Mouse (Mus musculus): ENCODE measurements around the gene Diexf. TPM values are rescaled to one million over a fixed set of nuclear protein-coding genes. Genes with fewer than 3 reads are reported as not detected.

Gene Diexf
- polyA plus RNA-seq, 2 experiments, result 2.7 to 8.5 TPM

- no peak for ATAC-seq (ENCODE audit: insufficient read depth)
- no peak for TF ChIP-seq EP300 (IDR thresholded peaks at IDR 0.05; ENCODE audit: low read depth)
- TF ChIP-seq CTCF (IDR thresholded peaks at IDR 0.05; ENCODE audit: low read depth), result no peak
Measured at GRCm38 (mm10) chr1:193132385-193132784, 2.3 kb upstream of the Diexf start.

GRCm38 (mm10) chr1:193131311-193131948, 1.4 kb upstream of the Diexf start:
- ATAC-seq (ENCODE audit: insufficient read depth), result no peak
- Histone ChIP-seq H3K9me3 (ENCODE audit: control insufficient read depth, low read length) (no peaks in the 10 kb centered on the region), H3K4me3 (ENCODE audit: insufficient read depth in 1 of 2, low read depth in 2 of 2, low read length in 2 of 2) (no peak overlapping the region), H3K4me1 (replicated peaks; ENCODE audit: control insufficient read depth in 2 of 2, insufficient read depth in 2 of 2, low read length in 1 of 2) (peaks cover 9 to 11% of the 10 kb centered on the region in 2 experiments; a peak in 3 of 4 replicates), H3K27me3 (ENCODE audit: control insufficient read depth, insufficient read depth, low read length) (no peaks in the 10 kb centered on the region), H3K36me3 (replicated peaks; ENCODE audit: control insufficient read depth, insufficient read depth, low read depth) (peaks cover 1% of the 10 kb centered on the region; the same call in 1 of the 2 replicates), H3K4me2 (ENCODE audit: low read depth) (no peak overlapping the region), H3K27ac (no peak overlapping the region), H3K9ac (replicated peaks) (no peak overlapping the region)
- TF ChIP-seq EP300 (IDR thresholded peaks at IDR 0.05; ENCODE audit: low read depth), result no peak
- no peak for TF ChIP-seq CTCF (IDR thresholded peaks at IDR 0.05; ENCODE audit: low read depth)
- 58% methylated on average over 6 of the region's 6 CpGs for WGBS (ENCODE audit: insufficient replicate concordance)
- no peak for DNase-seq (ENCODE audit: low read depth in 3 of 3, low spot score in 3 of 3)

More at GRCm38 (mm10) chr1:193132385-193132784, 2.3 kb upstream of the Diexf start:
- no peaks in the 10 kb centered on the region for H3K27me3 ChIP-seq (ENCODE audit: control insufficient read depth, insufficient read depth, low read length)
- H3K4me1 ChIP-seq (replicated peaks; ENCODE audit: control insufficient read depth in 2 of 2, insufficient read depth in 2 of 2, low read length in 1 of 2), result peaks cover 9 to 11% of the 10 kb centered on the region in 2 experiments; a peak in 3 of 4 replicates
- no peak overlapping the region for H3K9ac ChIP-seq (replicated peaks)
- no peak overlapping the region for H3K4me3 ChIP-seq (ENCODE audit: insufficient read depth in 1 of 2, low read depth in 2 of 2, low read length in 2 of 2)
- no peak overlapping the region for H3K27ac ChIP-seq
- no peaks in the 10 kb centered on the region for H3K36me3 ChIP-seq (replicated peaks; ENCODE audit: control insufficient read depth, insufficient read depth, low read depth)
- no peaks in the 10 kb centered on the region for H3K9me3 ChIP-seq (ENCODE audit: control insufficient read depth, low read length)
- no peak overlapping the region for H3K4me2 ChIP-seq (ENCODE audit: low read depth)
- no peak for DNase-seq (ENCODE audit: low read depth in 3 of 3, low spot score in 3 of 3)

- Histone ChIP-seq H3K4me3 (ENCODE audit: insufficient read depth in 1 of 2, low read depth in 2 of 2, low read length in 2 of 2) (no peak overlapping the region; a peak in 2 of 4 replicates), H3K27me3 (ENCODE audit: control insufficient read depth, insufficient read depth, low read length) (no peaks in the 10 kb centered on the region), H3K27ac (no peak overlapping the region), H3K36me3 (replicated peaks; ENCODE audit: control insufficient read depth, insufficient read depth, low read depth) (peaks cover 4% of the 10 kb centered on the region; the same call in 1 of the 2 replicates), H3K4me2 (ENCODE audit: low read depth) (peak overlapping the region; percentile 82), H3K9me3 (ENCODE audit: control insufficient read depth, low read length) (no peaks in the 10 kb centered on the region), H3K4me1 (replicated peaks; ENCODE audit: control insufficient read depth in 2 of 2, insufficient read depth in 2 of 2, low read length in 1 of 2) (peaks cover 9 to 11% of the 10 kb centered on the region in 2 experiments; a peak in 3 of 4 replicates), H3K9ac (replicated peaks) (no peak overlapping the region; the same call in 1 of the 2 replicates)
- no peak for ATAC-seq (ENCODE audit: insufficient read depth)
- no peak for DNase-seq (ENCODE audit: low read depth in 3 of 3, low spot score in 3 of 3)
- no peak for TF ChIP-seq EP300 (IDR thresholded peaks at IDR 0.05; ENCODE audit: low read depth)
- TF ChIP-seq CTCF (IDR thresholded peaks at IDR 0.05; ENCODE audit: low read depth), result no peak
- 71% methylated on average over 8 of the region's 8 CpGs for WGBS (ENCODE audit: insufficient replicate concordance)
Measured at GRCm38 (mm10) chr1:193130839-193131238, 767 bp upstream of the Diexf start.

GRCm38 (mm10) chr1:193130456-193130825, 369 bp upstream of the Diexf start:
- H3K27me3 ChIP-seq (ENCODE audit: control insufficient read depth, insufficient read depth, low read length), result no peaks in the 10 kb centered on the region
- DNase-seq (ENCODE audit: low read depth in 3 of 3, low spot score in 3 of 3), result no peak
- ATAC-seq (ENCODE audit: insufficient read depth), result peak; percentile 12
- H3K4me1 ChIP-seq (replicated peaks; ENCODE audit: control insufficient read depth in 2 of 2, insufficient read depth in 2 of 2, low read length in 1 of 2), result peaks cover 9 to 11% of the 10 kb centered on the region in 2 experiments; a peak in 3 of 4 replicates
- no peaks in the 10 kb centered on the region for H3K9me3 ChIP-seq (ENCODE audit: control insufficient read depth, low read length)
- WGBS (ENCODE audit: insufficient replicate concordance), result 36% methylated on average over 11 of the region's 11 CpGs
- H3K9ac ChIP-seq (replicated peaks), result peak overlapping the region; percentile 38
- peak overlapping the region; percentile 82 for H3K4me2 ChIP-seq (ENCODE audit: low read depth)
- H3K4me3 ChIP-seq (ENCODE audit: insufficient read depth in 1 of 2, low read depth in 2 of 2, low read length in 2 of 2), result peak overlapping the region; percentile 36 to 81
- no peak overlapping the region for H3K27ac ChIP-seq
- H3K36me3 ChIP-seq (replicated peaks; ENCODE audit: control insufficient read depth, insufficient read depth, low read depth), result peaks cover 5% of the 10 kb centered on the region; the same call in 1 of the 2 replicates
- TF ChIP-seq EP300 (IDR thresholded peaks at IDR 0.05; ENCODE audit: low read depth), result no peak
- TF ChIP-seq CTCF (IDR thresholded peaks at IDR 0.05; ENCODE audit: low read depth), result no peak

- no peak overlapping the region for H3K27ac ChIP-seq
- H3K36me3 ChIP-seq (replicated peaks; ENCODE audit: control insufficient read depth, insufficient read depth, low read depth), result peaks cover 11% of the 10 kb centered on the region; the same call in 1 of the 2 replicates
- H3K4me2 ChIP-seq (ENCODE audit: low read depth), result peak overlapping the region; percentile 82
- TF ChIP-seq EP300 (IDR thresholded peaks at IDR 0.05; ENCODE audit: low read depth) (no peak), CTCF (IDR thresholded peaks at IDR 0.05; ENCODE audit: low read depth) (no peak)
- no peaks in the 10 kb centered on the region for H3K27me3 ChIP-seq (ENCODE audit: control insufficient read depth, insufficient read depth, low read length)
- H3K9ac ChIP-seq (replicated peaks), result peak overlapping the region; percentile 78
- ATAC-seq (ENCODE audit: insufficient read depth) (no peak), DNase-seq (ENCODE audit: low read depth in 3 of 3, low spot score in 3 of 3) (no peak)
- peaks cover 9 to 11% of the 10 kb centered on the region in 2 experiments; a peak in 3 of 4 replicates for H3K4me1 ChIP-seq (replicated peaks; ENCODE audit: control insufficient read depth in 2 of 2, insufficient read depth in 2 of 2, low read length in 1 of 2)
- 10% methylated on average over 5 of the region's 5 CpGs for WGBS (ENCODE audit: insufficient replicate concordance)
- H3K4me3 ChIP-seq (ENCODE audit: insufficient read depth in 1 of 2, low read depth in 2 of 2, low read length in 2 of 2), result peak overlapping the region; percentile 81 to 93
- no peaks in the 10 kb centered on the region for H3K9me3 ChIP-seq (ENCODE audit: control insufficient read depth, low read length)
Measured at GRCm38 (mm10) chr1:193129321-193129720, 751 bp downstream of the Diexf start.

Data from liver, embryonic 14.5 days (tissue).